Mouse (Mus musculus): ENCODE results near the gene Caln1. TPM values are rescaled to one million over a fixed set of nuclear protein-coding genes. Genes with fewer than 3 reads are reported as not detected.

Caln1 gene
- total and polyA plus RNA-seq, 3 experiments, result not detected

DNA sequence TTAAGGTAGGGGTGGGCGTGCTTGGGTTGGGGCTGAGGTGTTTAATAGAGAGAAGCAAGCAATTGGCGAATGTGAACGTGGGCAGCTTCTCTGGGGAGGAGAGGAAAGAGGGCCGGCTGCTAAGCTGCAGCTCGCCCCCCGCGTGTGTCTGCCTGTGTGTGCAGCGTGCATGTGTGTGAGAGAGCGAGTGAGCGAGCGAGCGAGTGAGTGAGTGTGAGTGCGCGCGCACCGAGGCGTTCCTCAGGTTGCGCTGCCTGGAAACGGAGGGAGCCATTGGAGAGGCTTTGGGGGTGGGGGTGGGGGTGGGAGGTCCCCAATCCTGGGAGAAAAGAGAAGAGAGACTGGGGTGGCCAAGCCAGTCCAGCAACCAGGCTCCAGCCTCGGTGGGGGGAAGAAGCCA, 79.2 kb downstream of the Caln1 start:
- Histone ChIP-seq H3K27ac (ENCODE audit: control insufficient read depth, low read depth, low read length) (no peak overlapping the region), H3K4me3 (ENCODE audit: control insufficient read depth in 1 of 2, insufficient read depth in 1 of 2, low read depth in 2 of 2, low read length in 2 of 2) (no peak overlapping the region), H3K27me3 (ENCODE audit: control insufficient read depth in 1 of 2, insufficient read depth in 2 of 2, low read length in 2 of 2) (no peaks in the 10 kb centered on the region), H3K9me3 (replicated peaks; ENCODE audit: insufficient read depth, low read length) (no peaks in the 10 kb centered on the region), H3K36me3 (ENCODE audit: control insufficient read depth in 1 of 2, insufficient read depth in 2 of 2, low read length in 2 of 2) (no peaks in the 10 kb centered on the region), H3K4me1 (ENCODE audit: control insufficient read depth in 1 of 2, insufficient read depth in 2 of 2, low read length in 2 of 2) (no peaks in the 10 kb centered on the region), H3K9ac (ENCODE audit: control insufficient read depth, low read depth, low read length, poor library complexity, severe bottlenecking) (no peak overlapping the region), H3K79me2 (ENCODE audit: control insufficient read depth, insufficient read depth, low read length, poor library complexity) (no peaks in the 10 kb centered on the region)
- no peak for DNase-seq (ENCODE audit: low read depth, low spot score)
- no peak for TF ChIP-seq TAL1 (IDR thresholded peaks at IDR 0.05; ENCODE audit: low read length)
- no peak for TF ChIP-seq TBP (IDR thresholded peaks at IDR 0.05; ENCODE audit: low read depth, low read length)
- TF ChIP-seq POLR2A (IDR thresholded peaks at IDR 0.05; ENCODE audit: control insufficient read depth in 1 of 2, insufficient read depth in 1 of 2, low read depth in 1 of 2, low read length in 2 of 2, poor library complexity in 1 of 2), result no peak
- no peak for TF ChIP-seq MAFK (IDR thresholded peaks at IDR 0.05; ENCODE audit: borderline replicate concordance, low read depth, low read length)
- TF ChIP-seq POLR2AphosphoS2 (IDR thresholded peaks at IDR 0.05; ENCODE audit: low read length), result no peak
- TF ChIP-seq JUND (IDR thresholded peaks at IDR 0.05; ENCODE audit: low read depth, low read length), result no peak
- no peak for TF ChIP-seq BHLHE40 (IDR thresholded peaks at IDR 0.05; ENCODE audit: borderline replicate concordance, low read depth, low read length)
- TF ChIP-seq RAD21 (IDR thresholded peaks at IDR 0.05; ENCODE audit: low read depth, low read length), result no peak
- no peak for TF ChIP-seq SIN3A (IDR thresholded peaks at IDR 0.05; ENCODE audit: low read length)
- TF ChIP-seq UBTF (IDR thresholded peaks at IDR 0.05; ENCODE audit: borderline replicate concordance, insufficient read depth, low read depth, low read length), result no peak
- no peak for TF ChIP-seq RCOR1 (IDR thresholded peaks at IDR 0.05; ENCODE audit: low read depth, low read length)

DNA sequence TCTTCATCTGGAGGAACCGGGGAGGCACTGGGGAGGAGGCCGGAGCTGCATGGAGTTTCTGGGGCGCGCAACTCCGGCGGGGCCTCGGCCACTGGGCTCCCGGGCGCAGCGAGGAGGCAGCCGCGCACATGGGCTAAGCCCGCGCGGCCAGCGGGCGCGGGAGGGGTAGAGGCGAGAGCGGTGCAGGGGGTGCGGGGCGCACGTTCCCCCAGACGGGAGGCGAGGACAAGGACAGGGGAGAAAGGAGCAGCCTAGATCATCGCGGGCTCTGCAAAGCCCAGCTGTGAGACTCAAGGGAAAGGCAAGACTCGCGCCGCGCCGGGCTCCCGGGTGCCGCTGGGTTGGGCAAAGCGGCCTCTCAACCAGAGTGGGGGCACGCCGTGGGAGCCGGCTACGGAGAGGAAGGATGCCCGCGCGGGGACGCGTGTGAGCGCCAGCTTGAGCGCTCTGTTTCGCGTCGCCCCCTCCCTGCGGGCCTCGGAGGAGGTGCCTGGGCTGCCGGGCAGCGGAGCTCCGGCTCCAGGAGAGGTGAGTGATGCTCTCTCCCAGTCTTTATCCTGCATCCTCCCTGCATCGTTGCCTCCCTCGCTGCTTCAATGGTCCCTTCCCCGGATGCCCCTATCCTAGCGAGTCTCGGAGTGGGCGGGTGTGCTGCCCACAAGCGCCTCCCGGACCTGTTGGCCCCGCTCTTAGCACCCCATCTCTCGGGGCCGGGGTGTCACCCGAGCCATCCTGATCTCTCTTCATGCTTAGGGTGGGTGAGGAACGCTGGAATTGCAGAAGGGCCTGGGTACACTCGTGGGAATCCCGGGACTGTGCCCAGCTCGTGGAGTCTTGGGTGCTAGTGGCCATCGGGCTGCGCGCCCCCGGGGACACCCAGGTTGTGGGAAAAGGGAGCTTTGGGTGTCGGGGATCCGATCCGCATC, 79.9 kb downstream of the Caln1 start:
- Histone ChIP-seq H3K27ac (ENCODE audit: control insufficient read depth, low read depth, low read length) (no peak overlapping the region), H3K9ac (ENCODE audit: control insufficient read depth, low read depth, low read length, poor library complexity, severe bottlenecking) (no peak overlapping the region), H3K79me2 (ENCODE audit: control insufficient read depth, insufficient read depth, low read length, poor library complexity) (no peaks in the 10 kb centered on the region), H3K27me3 (ENCODE audit: control insufficient read depth in 1 of 2, insufficient read depth in 2 of 2, low read length in 2 of 2) (no peaks in the 10 kb centered on the region), H3K4me1 (ENCODE audit: control insufficient read depth in 1 of 2, insufficient read depth in 2 of 2, low read length in 2 of 2) (no peaks in the 10 kb centered on the region), H3K36me3 (ENCODE audit: control insufficient read depth in 1 of 2, insufficient read depth in 2 of 2, low read length in 2 of 2) (no peaks in the 10 kb centered on the region), H3K4me3 (ENCODE audit: control insufficient read depth in 1 of 2, insufficient read depth in 1 of 2, low read depth in 2 of 2, low read length in 2 of 2) (no peak overlapping the region), H3K9me3 (replicated peaks; ENCODE audit: insufficient read depth, low read length) (no peaks in the 10 kb centered on the region)
- DNase-seq (ENCODE audit: low read depth, low spot score), result no peak
- no peak for TF ChIP-seq GABPA (IDR thresholded peaks at IDR 0.05; ENCODE audit: low read depth, low read length)
- no peak for TF ChIP-seq CHD2 (IDR thresholded peaks at IDR 0.05; ENCODE audit: low read length)
- TF ChIP-seq HCFC1 (IDR thresholded peaks at IDR 0.05; ENCODE audit: low read depth, low read length), result no peak
- TF ChIP-seq JUND (IDR thresholded peaks at IDR 0.05; ENCODE audit: low read depth, low read length), result no peak
- no peak for TF ChIP-seq USF1 (IDR thresholded peaks at IDR 0.05; ENCODE audit: low read depth, low read length)
- no peak for TF ChIP-seq ETS1 (IDR thresholded peaks at IDR 0.05; ENCODE audit: low read depth, low read length)
- TF ChIP-seq MYB (IDR thresholded peaks at IDR 0.05; ENCODE audit: low read depth, low read length), result no peak
- TF ChIP-seq E2F4 (IDR thresholded peaks at IDR 0.05; ENCODE audit: borderline replicate concordance, low read depth, low read length), result no peak
- TF ChIP-seq ZC3H11A (IDR thresholded peaks at IDR 0.05; ENCODE audit: low read depth, low read length), result no peak
- no peak for TF ChIP-seq RCOR1 (IDR thresholded peaks at IDR 0.05; ENCODE audit: low read depth, low read length)
- no peak for TF ChIP-seq NRF1 (IDR thresholded peaks at IDR 0.05; ENCODE audit: insufficient read depth, low read depth, low read length, poor library complexity, severe bottlenecking)
- no peak for TF ChIP-seq USF2 (IDR thresholded peaks at IDR 0.05; ENCODE audit: borderline replicate concordance in 1 of 2, insufficient read depth in 1 of 2, low read depth in 1 of 2, low read length in 2 of 2)
- no peak for TF ChIP-seq ZKSCAN1 (IDR thresholded peaks at IDR 0.05; ENCODE audit: low read depth, low read length)
- no peak for TF ChIP-seq ELF1 (IDR thresholded peaks at IDR 0.05; ENCODE audit: low read depth, low read length)
- no peak for TF ChIP-seq KAT2A (conservative IDR thresholded peaks at IDR 0.05; ENCODE audit: low read depth, low read length)
- TF ChIP-seq MEF2A (IDR thresholded peaks at IDR 0.05; ENCODE audit: extremely low read depth, insufficient replicate concordance, low read depth, low read length, poor library complexity, severe bottlenecking), result no peak
- TF ChIP-seq TAL1 (IDR thresholded peaks at IDR 0.05; ENCODE audit: low read length), result no peak
- no peak for TF ChIP-seq MYC (IDR thresholded peaks at IDR 0.05; ENCODE audit: low read depth, low read length)
- no peak for TF ChIP-seq TBP (IDR thresholded peaks at IDR 0.05; ENCODE audit: low read depth, low read length)
